Mouse (Mus musculus) hindbrain, embryonic 11.5 days (tissue): ENCODE measurements around the gene Uba52. TPM values are rescaled to one million over a fixed set of nuclear protein-coding genes. Genes with fewer than 3 reads are reported as not detected.

Experiments
- ATAC-seq: fragments of 200-750 bp; cut with Nextera tagmentation; 2 replicates; pipeline ENCODE4 v1.8.0; 2017; ENCODE audit warnings: mild to moderate bottlenecking, moderate TSS enrichment, moderate library complexity; ENCODE audit not compliant: low FRiP score
- DNase-seq: peaks from one replicate; pipeline ENCODE4 v3.0.0-alpha.2; 2015; ENCODE audit warnings: low spot score
- H3K27ac ChIP-seq: fragments of 300-500 bp; sonication (generic); 2 replicates; pipeline ENCODE4 v1.5.1; 2014; ENCODE audit warnings: mild to moderate bottlenecking, low read depth, low read length
- H3K27me3 ChIP-seq: fragments of 300-500 bp; sonication (generic); 2 replicates; pipeline ENCODE4 v1.6.1; 2014; ENCODE audit warnings: mild to moderate bottlenecking, low read length, moderate library complexity, mixed read lengths; ENCODE audit not compliant: control insufficient read depth, insufficient read depth
- H3K36me3 ChIP-seq: fragments of 300-500 bp; sonication (generic); 2 replicates; pipeline ENCODE4 v1.6.1; 2014; ENCODE audit warnings: mild to moderate bottlenecking, low read length, moderate library complexity, mixed read lengths; ENCODE audit not compliant: control insufficient read depth, insufficient read depth
- H3K4me1 ChIP-seq: fragments of 300-500 bp; sonication (generic); replicated peaks from 2 replicates; pipeline ENCODE4 v1.6.1; 2014; ENCODE audit warnings: low read length, mixed read lengths; ENCODE audit not compliant: control insufficient read depth, insufficient read depth
- H3K4me2 ChIP-seq: fragments of 300-500 bp; sonication (generic); replicated peaks from 2 replicates; pipeline ENCODE4 v1.6.1; 2014; ENCODE audit warnings: mild to moderate bottlenecking, low read depth, low read length
- H3K4me3 ChIP-seq: fragments of 300-500 bp; sonication (generic); 2 replicates; pipeline ENCODE4 v1.5.1; 2014; ENCODE audit warnings: low read depth, low read length
- H3K9ac ChIP-seq: fragments of 300-500 bp; sonication (generic); 2 replicates; pipeline ENCODE4 v1.6.1; 2014; ENCODE audit warnings: low read depth, low read length
- H3K9me3 ChIP-seq: fragments of 300-500 bp; sonication (generic); 2 replicates; pipeline ENCODE4 v1.6.1; 2016; ENCODE audit warnings: low read length; ENCODE audit not compliant: control insufficient read depth
- WGBS: fragments of 180-500 bp; shearing (Covaris S2); extraction: QIAGEN DNeasy Blood & Tissue Kit; methylation state at CpG from one replicate; pipeline ENCODE4 v1.1.7; 2014; 5-methylcytosine and 5-hydroxymethylcytosine counted together
- polyA plus RNA-seq: library from polyadenylated mRNA; unstranded; fragments of >200 nt; fragmentation: Nextera tagmentation; extraction: Ambion mirVana; gene quantifications from 2 replicates; pipeline ENCODE4 v1.2.1, GENCODE M21; 2014

Uba52 gene
- polyA plus RNA-seq, 1 experiment from 2014 or later = 814 TPM

GRCm38 (mm10) chr8:70469295-70469916 lies 41.2 kb downstream of the Uba52 start:
- H3K9me3 ChIP-seq = no peaks in the 10 kb centered on the region
- H3K4me2 ChIP-seq = no peak overlapping the region
- WGBS = 67% methylated on average over 10 of the region's 10 CpGs
- no peaks in the 10 kb centered on the region for H3K27me3 ChIP-seq
- DNase-seq = no peak
- no peak for ATAC-seq
- H3K9ac ChIP-seq = no peak overlapping the region
- H3K4me3 ChIP-seq = no peak overlapping the region
- H3K27ac ChIP-seq = peak overlapping the region; percentile 17; the same call in 1 of the 2 replicates
- no peaks in the 10 kb centered on the region for H3K4me1 ChIP-seq
- H3K36me3 ChIP-seq = no peaks in the 10 kb centered on the region

- Histone ChIP-seq H3K36me3 (no peaks in the 10 kb centered on the region), H3K4me1 (no peaks in the 10 kb centered on the region), H3K9ac (no peak overlapping the region), H3K27me3 (no peaks in the 10 kb centered on the region), H3K4me2 (no peak overlapping the region), H3K4me3 (no peak overlapping the region), H3K27ac (0 out of 2 replicates have a peak overlapping the region, but pooled peaks have one; percentile 17), H3K9me3 (no peaks in the 10 kb centered on the region)
- DNase-seq = no peak
- 89% methylated on average over 4 of the region's 4 CpGs for WGBS
- no peak for ATAC-seq
Measured at GRCm38 (mm10) chr8:70468733-70469132, 41.9 kb downstream of the Uba52 start.

- Histone ChIP-seq H3K4me2 (no peak overlapping the region), H3K27me3 (no peaks in the 10 kb centered on the region), H3K36me3 (no peaks in the 10 kb centered on the region), H3K27ac (no peak overlapping the region), H3K4me1 (no peaks in the 10 kb centered on the region), H3K4me3 (no peak overlapping the region), H3K9me3 (no peaks in the 10 kb centered on the region), H3K9ac (no peak overlapping the region)
- DNase-seq = no peak
- 74% methylated on average over 1 of the region's 1 CpGs for WGBS
- ATAC-seq = no peak
Measured at GRCm38 (mm10) chr8:70467907-70468306, 42.7 kb downstream of the Uba52 start.

- H3K9me3 ChIP-seq = no peaks in the 10 kb centered on the region
- 55% methylated on average over 5 of the region's 5 CpGs for WGBS
- H3K4me1 ChIP-seq = no peaks in the 10 kb centered on the region
- no peak overlapping the region for H3K27ac ChIP-seq
- DNase-seq = no peak
- H3K4me3 ChIP-seq = no peak overlapping the region
- H3K27me3 ChIP-seq = no peaks in the 10 kb centered on the region
- H3K9ac ChIP-seq = no peak overlapping the region
- no peak for ATAC-seq
- no peak overlapping the region for H3K4me2 ChIP-seq
- no peaks in the 10 kb centered on the region for H3K36me3 ChIP-seq
Measured at GRCm38 (mm10) chr8:70467229-70467725, 43.3 kb downstream of the Uba52 start.

GRCm38 (mm10) chr8:70466771-70467170 lies 43.8 kb downstream of the Uba52 start:
- Histone ChIP-seq H3K4me2 (no peak overlapping the region), H3K4me1 (no peaks in the 10 kb centered on the region), H3K36me3 (no peaks in the 10 kb centered on the region), H3K9me3 (no peaks in the 10 kb centered on the region), H3K4me3 (no peak overlapping the region), H3K9ac (no peak overlapping the region), H3K27ac (peak overlapping the region; percentile 36; the same call in 1 of the 2 replicates), H3K27me3 (no peaks in the 10 kb centered on the region)
- WGBS = 73% methylated on average over 11 of the region's 11 CpGs
- DNase-seq (no peak), ATAC-seq (no peak)

GRCm38 (mm10) chr8:70466305-70466704 lies 44.3 kb downstream of the Uba52 start:
- DNase-seq (no peak), ATAC-seq (no peak)
- Histone ChIP-seq H3K4me2 (no peak overlapping the region), H3K9me3 (no peaks in the 10 kb centered on the region), H3K36me3 (no peaks in the 10 kb centered on the region), H3K27ac (peak overlapping the region; percentile 36; the same call in 1 of the 2 replicates), H3K27me3 (no peaks in the 10 kb centered on the region), H3K4me1 (no peaks in the 10 kb centered on the region), H3K4me3 (no peak overlapping the region), H3K9ac (no peak overlapping the region)
- WGBS = 85% methylated on average over 4 of the region's 4 CpGs

- no peaks in the 10 kb centered on the region for H3K36me3 ChIP-seq
- H3K4me3 ChIP-seq = no peak overlapping the region
- ATAC-seq (no peak), DNase-seq (no peak)
- no peak overlapping the region for H3K27ac ChIP-seq
- no peaks in the 10 kb centered on the region for H3K9me3 ChIP-seq
- no peaks in the 10 kb centered on the region for H3K27me3 ChIP-seq
- WGBS = 99% methylated on average over 4 of the region's 4 CpGs
- H3K4me1 ChIP-seq = no peaks in the 10 kb centered on the region
- no peak overlapping the region for H3K9ac ChIP-seq
- no peak overlapping the region for H3K4me2 ChIP-seq
Measured at GRCm38 (mm10) chr8:70465701-70466100, 44.9 kb downstream of the Uba52 start.

- no peaks in the 10 kb centered on the region for H3K9me3 ChIP-seq
- ATAC-seq (no peak), DNase-seq (no peak)
- no peak overlapping the region for H3K4me2 ChIP-seq
- H3K27me3 ChIP-seq = no peaks in the 10 kb centered on the region
- H3K4me1 ChIP-seq = no peaks in the 10 kb centered on the region
- WGBS = 89% methylated on average over 6 of the region's 6 CpGs
- H3K27ac ChIP-seq = no peak overlapping the region
- no peak overlapping the region for H3K4me3 ChIP-seq
- H3K36me3 ChIP-seq = no peaks in the 10 kb centered on the region
- no peak overlapping the region for H3K9ac ChIP-seq
Measured at GRCm38 (mm10) chr8:70464162-70464561, 46.4 kb downstream of the Uba52 start.

GRCm38 (mm10) chr8:70463306-70463705 lies 47.3 kb downstream of the Uba52 start:
- no peak for DNase-seq
- 75% methylated on average over 4 of the region's 4 CpGs for WGBS
- Histone ChIP-seq H3K27ac (no peak overlapping the region), H3K36me3 (no peaks in the 10 kb centered on the region), H3K9me3 (no peaks in the 10 kb centered on the region), H3K4me2 (no peak overlapping the region), H3K9ac (no peak overlapping the region), H3K4me1 (no peaks in the 10 kb centered on the region), H3K4me3 (no peak overlapping the region), H3K27me3 (no peaks in the 10 kb centered on the region)
- no peak for ATAC-seq
